ENCODE assay signal across 8 mouse cellular contexts in genomic region chr6:48049273-48050065, GRCm38 (mm10). TPM values are rescaled to one million over a fixed set of nuclear protein-coding genes. Genes with fewer than 3 reads are reported as not detected.
DNase-seq lines count a peak whose midpoint lies in the region; ATAC-seq lines count a peak whose summit lies in the region.

No protein-coding gene starts in this region.

- no peaks in the 10 kb centered on the region for H3K9me3 ChIP-seq in lung, embryonic 16.5 days (ENCODE audit: control insufficient read depth, low read length)
- H3K9me3 ChIP-seq in embryonic facial prominence, embryonic 14.5 days (ENCODE audit: control insufficient read depth, low read length) = no peaks in the 10 kb centered on the region
- no peaks in the 10 kb centered on the region for H3K9me3 ChIP-seq in limb, embryonic 13.5 days

- no peak for DNase-seq in lung, postnatal 10 days
- no peak for DNase-seq in embryonic facial prominence, embryonic 14.5 days (ENCODE audit: low spot score)
- DNase-seq in splenic B cell, adult 2 months (ENCODE audit: low read depth, low spot score) = peak; percentile 32
- no peak for DNase-seq in adrenal gland, postnatal 14 days
- DNase-seq in frontal cortex, postnatal 10 days (ENCODE audit: low spot score in 2 of 2) = no peak
- DNase-seq in adrenal gland, adult 2 months = no peak

- H3K4me2 ChIP-seq in lung, embryonic 16.5 days (ENCODE audit: low read depth, low read length) = peak overlapping the region; percentile 59
- peak overlapping the region; percentile 90 for H3K4me2 ChIP-seq in embryonic facial prominence, embryonic 14.5 days (ENCODE audit: low read depth, low read length)
- peak overlapping the region; percentile 92 for H3K4me2 ChIP-seq in limb, embryonic 13.5 days (replicated peaks)

- peak overlapping the region; percentile 72 for H3K4me3 ChIP-seq in lung, embryonic 16.5 days (ENCODE audit: low read length)
- H3K4me3 ChIP-seq in embryonic facial prominence, embryonic 14.5 days (ENCODE audit: low read depth, low read length) = peak overlapping the region; percentile 76
- peak overlapping the region; percentile 86 for H3K4me3 ChIP-seq in limb, embryonic 13.5 days

- no peaks in the 10 kb centered on the region for H3K27me3 ChIP-seq in lung, embryonic 16.5 days (ENCODE audit: control insufficient read depth, insufficient read depth, low read depth, low read length)
- no peaks in the 10 kb centered on the region for H3K27me3 ChIP-seq in embryonic facial prominence, embryonic 14.5 days (replicated peaks; ENCODE audit: control insufficient read depth, insufficient read depth, low read length)
- no peaks in the 10 kb centered on the region for H3K27me3 ChIP-seq in limb, embryonic 13.5 days
- no peaks in the 10 kb centered on the region for H3K27me3 ChIP-seq in splenic B cell, adult 2 months (ENCODE audit: control insufficient read depth, insufficient read depth, low read length, poor library complexity, severe bottlenecking)

- ATAC-seq in lung, embryonic 16.5 days (ENCODE audit: low read depth) = no peak
- ATAC-seq in embryonic facial prominence, embryonic 14.5 days (ENCODE audit: low read depth) = no peak
- no peak for ATAC-seq in limb, embryonic 13.5 days (ENCODE audit: low FRiP score, low read depth)

- peaks cover 8% of the 10 kb centered on the region for H3K4me1 ChIP-seq in lung, embryonic 16.5 days (replicated peaks; ENCODE audit: control insufficient read depth, insufficient read depth, low read length)
- peaks cover 8% of the 10 kb centered on the region; the same call in 1 of the 2 replicates for H3K4me1 ChIP-seq in embryonic facial prominence, embryonic 14.5 days (ENCODE audit: control insufficient read depth, insufficient read depth, low read length)
- H3K4me1 ChIP-seq in limb, embryonic 13.5 days = peaks cover 21% of the 10 kb centered on the region

- 49% methylated on average over 9 of the region's 9 CpGs for WGBS in lung, embryonic 16.5 days
- 53% methylated on average over 9 of the region's 9 CpGs for WGBS in embryonic facial prominence, embryonic 14.5 days
- WGBS in limb, embryonic 13.5 days = 56% methylated on average over 9 of the region's 9 CpGs

- no peak overlapping the region for H3K27ac ChIP-seq in lung, embryonic 16.5 days (ENCODE audit: low read length)
- H3K27ac ChIP-seq in embryonic facial prominence, embryonic 14.5 days (replicated peaks; ENCODE audit: low read depth, low read length) = no peak overlapping the region
- peak overlapping the region; percentile 89; the same call in 1 of the 2 replicates for H3K27ac ChIP-seq in limb, embryonic 13.5 days

- H3K9ac ChIP-seq in lung, embryonic 16.5 days (ENCODE audit: low read length) = peak overlapping the region; percentile 91
- peak overlapping the region; percentile 83 for H3K9ac ChIP-seq in embryonic facial prominence, embryonic 14.5 days (ENCODE audit: low read depth, low read length)
- peak overlapping the region; percentile 89 for H3K9ac ChIP-seq in limb, embryonic 13.5 days

- peaks cover 6% of the 10 kb centered on the region for H3K36me3 ChIP-seq in lung, embryonic 16.5 days (ENCODE audit: control insufficient read depth, insufficient read depth, low read length)
- H3K36me3 ChIP-seq in embryonic facial prominence, embryonic 14.5 days (ENCODE audit: control insufficient read depth, insufficient read depth, low read length) = peaks cover 7% of the 10 kb centered on the region; the same call in 1 of the 2 replicates
- peaks cover 5% of the 10 kb centered on the region for H3K36me3 ChIP-seq in limb, embryonic 13.5 days
- H3K36me3 ChIP-seq in splenic B cell, adult 2 months (ENCODE audit: control insufficient read depth, insufficient read depth, low read length, poor library complexity, severe bottlenecking) = no peaks in the 10 kb centered on the region; the same call in 1 of the 2 replicates

RNA-seq across cellular contexts. Expression of gene Zfp777, which starts 0.8 kb away (rescaled TPM):
- polyA plus RNA-seq in lung, embryonic 16.5 days (2015; fragmentation: Nextera tagmentation; extraction: Ambion mirVana) = 4.8 and 6.1 TPM in 2 replicates
- 7.5 and 9.1 TPM in 2 replicates for polyA plus RNA-seq in embryonic facial prominence, embryonic 14.5 days (2014; fragmentation: Nextera tagmentation; extraction: Ambion mirVana)
- 9.1 and 9.4 TPM in 2 replicates for polyA plus RNA-seq in limb, embryonic 13.5 days (2015; fragmentation: Nextera tagmentation; extraction: Ambion mirVana)
- total RNA-seq in adrenal gland, postnatal 14 days (2021) = 16.9 and 26.7 TPM in 2 replicates
- 10 to 100 TPM; 20.1 to 24.3 TPM for total RNA-seq in adrenal gland, adult 2 months (2021)
- 20.3 and 23.4 TPM in 2 replicates for polyA plus RNA-seq in adrenal gland, adult 2 months (2012; rRNA removed)

RNA-seq across cellular contexts. Expression of gene Zfp746, which starts 36.9 kb away (rescaled TPM):
- polyA plus RNA-seq in lung, embryonic 16.5 days (2015; fragmentation: Nextera tagmentation; extraction: Ambion mirVana) = 7.0 and 11.3 TPM in 2 replicates
- polyA plus RNA-seq in embryonic facial prominence, embryonic 14.5 days (2014; fragmentation: Nextera tagmentation; extraction: Ambion mirVana) = 21.2 and 21.6 TPM in 2 replicates
- polyA plus RNA-seq in limb, embryonic 13.5 days (2015; fragmentation: Nextera tagmentation; extraction: Ambion mirVana) = 19.5 and 21.9 TPM in 2 replicates
- 25.0 and 26.7 TPM in 2 replicates for total RNA-seq in adrenal gland, postnatal 14 days (2021)
- 10 to 100 TPM; 23.4 to 24.8 TPM for total RNA-seq in adrenal gland, adult 2 months (2021)
- 21.0 and 23.7 TPM in 2 replicates for polyA plus RNA-seq in adrenal gland, adult 2 months (2012; rRNA removed)
